Mouse (Mus musculus): ENCODE data around the gene Ypel5.

DNA sequence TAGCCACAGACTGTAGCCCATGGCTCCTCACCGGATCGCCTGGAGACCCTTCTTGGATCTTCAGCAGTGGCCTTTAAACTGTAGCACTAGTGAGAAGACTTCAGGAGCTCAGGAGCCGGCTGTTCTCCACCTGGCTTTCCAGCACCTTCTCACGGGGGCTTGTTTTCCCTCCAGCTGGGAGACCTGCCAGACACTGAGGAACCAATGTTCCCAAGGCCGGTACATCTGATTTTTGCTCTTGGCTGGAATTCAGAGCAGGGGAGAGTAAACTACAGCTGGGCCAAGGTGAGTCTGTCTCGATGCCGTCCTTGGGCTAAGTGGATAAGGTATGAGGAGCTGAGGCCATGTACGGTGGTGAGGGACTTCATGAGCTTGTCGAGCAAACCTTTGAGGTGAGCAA lies 42.7 kb downstream of the Ypel5 start:
- TF ChIP-seq CTCF (IDR thresholded peaks at IDR 0.05; ENCODE audit: insufficient read depth, low read length) (no peak), POLR2A (IDR thresholded peaks at IDR 0.05; ENCODE audit: borderline replicate concordance, extremely low read depth, low read depth, low read length) (no peak)
